Mouse (Mus musculus): ENCODE measurements around the gene Fam76b. TPM values are rescaled to one million over a fixed set of nuclear protein-coding genes. Genes with fewer than 3 reads are reported as not detected.

Fam76b gene
- total RNA-seq, 4 experiments from 2014 or later: 13.6 to 32.3 (median 28.2) TPM

DNA sequence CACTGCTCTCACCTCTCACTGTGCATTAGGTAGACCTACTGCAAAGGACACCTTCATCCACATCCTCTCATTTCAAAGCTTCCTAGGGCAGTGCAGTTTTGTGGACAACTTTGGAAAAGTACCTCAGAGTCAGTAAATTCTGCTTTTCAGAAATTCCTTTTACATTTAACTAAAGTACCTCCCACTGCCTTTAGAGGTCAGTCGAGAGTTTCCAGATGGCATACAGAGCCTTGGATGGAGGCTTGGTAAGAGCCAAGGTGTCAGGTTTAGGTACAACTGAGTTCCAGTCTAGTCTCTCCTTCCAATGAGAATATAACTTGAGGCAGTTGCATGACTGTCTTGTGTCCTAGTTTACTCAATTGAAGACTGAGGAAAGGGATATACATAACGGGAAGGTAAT, 46.8 kb downstream of the Fam76b start:
- DNase-seq: no peak

DNA sequence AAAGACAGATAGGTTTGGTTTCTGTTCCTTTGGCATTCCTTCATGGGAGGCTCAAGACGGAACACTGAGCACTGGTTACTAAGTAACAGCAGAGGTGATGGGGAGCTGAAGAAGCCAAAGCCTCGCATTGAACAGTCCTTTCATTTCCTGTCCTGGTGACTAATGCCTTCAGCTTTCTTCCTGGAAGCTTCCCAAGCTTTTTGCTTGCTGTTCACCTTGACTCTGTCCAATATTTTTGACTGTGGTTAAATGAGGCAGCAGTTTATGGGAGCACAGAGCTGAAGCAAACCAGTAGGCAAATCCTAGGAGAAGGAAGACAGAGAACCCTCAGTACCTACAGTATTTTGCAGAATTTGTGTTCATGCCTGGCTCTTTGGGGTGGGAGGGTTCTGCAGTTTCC, 47.8 kb downstream of the Fam76b start:
- DNase-seq: no peak

DNA sequence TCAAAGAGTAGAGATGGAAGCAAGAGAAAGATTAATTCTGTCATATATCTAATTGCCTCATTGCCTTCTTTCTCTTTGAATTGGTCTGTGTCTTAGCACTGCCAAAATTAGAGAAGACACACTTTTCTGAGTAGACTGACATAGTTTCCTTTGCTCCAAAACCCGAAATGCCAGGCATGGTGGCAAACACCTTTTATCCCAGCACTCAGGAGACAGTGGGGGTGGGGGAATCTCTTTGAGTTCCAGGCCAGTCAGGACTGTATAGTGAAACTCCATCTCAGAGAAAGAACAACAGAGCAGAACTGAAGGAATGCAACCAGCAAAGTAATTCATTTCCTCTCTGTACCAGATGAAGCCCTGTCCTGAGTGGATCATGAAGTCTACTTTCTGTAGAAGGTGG, 53.2 kb downstream of the Fam76b start:
- no peak for DNase-seq

DNA sequence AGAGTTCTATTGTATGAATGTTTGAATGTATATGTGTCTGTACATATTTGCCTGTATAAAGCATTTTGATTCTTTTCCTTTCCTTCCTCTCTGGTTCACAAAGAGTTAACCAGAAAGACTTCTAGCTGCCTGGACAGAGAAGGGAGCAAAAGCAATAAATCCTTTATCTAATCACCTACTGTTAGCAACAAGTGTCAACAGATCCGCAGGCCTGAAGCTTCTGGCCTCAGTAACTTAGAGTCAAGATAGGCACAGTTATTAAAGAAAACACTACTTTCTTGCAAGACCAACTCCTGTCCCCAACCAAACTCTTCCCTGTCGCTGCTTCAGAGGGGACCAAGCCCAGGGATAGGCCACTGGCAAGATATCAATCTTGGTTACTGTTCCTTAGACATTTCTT, 55.0 kb downstream of the Fam76b start:
- no peak for DNase-seq

DNA sequence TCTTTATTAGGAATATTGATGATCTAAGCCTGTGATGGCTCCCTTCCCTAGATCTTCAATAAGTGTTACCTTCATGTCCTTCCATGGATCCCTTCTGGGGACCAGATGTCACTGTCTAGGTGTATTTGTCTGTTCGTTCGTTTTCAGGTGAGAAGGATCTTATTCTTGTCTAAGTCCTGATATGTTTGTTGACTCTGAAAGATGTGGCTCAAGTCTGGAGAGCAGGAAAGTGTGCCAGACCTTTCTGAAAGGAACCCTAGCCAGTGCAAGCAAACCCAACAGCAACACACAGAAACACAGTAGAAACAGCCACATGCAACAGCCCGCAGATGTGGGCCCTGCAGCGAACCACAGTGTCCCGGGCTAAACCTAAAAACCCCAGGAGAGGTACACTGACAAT, 61.5 kb downstream of the Fam76b start:
- DNase-seq: no peak

DNA sequence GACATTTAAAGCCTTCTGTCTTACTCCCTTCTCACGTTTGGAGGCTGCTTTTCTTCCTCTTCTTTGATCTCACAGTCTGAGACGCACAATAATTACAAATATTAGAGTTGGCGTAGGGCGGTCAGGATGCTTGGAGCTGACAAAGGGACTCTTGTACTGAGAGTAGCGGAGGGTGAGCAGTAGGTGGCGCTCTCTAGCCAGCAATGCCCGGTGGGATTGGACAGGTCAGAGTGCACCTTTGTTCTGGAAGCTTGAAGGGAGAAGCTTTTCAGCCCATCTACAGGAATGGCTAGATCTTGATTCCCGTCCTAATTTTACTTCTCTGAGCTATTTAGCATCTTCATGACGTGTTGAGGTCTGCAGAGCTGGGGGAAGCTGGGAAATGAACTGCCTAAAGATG, 62.1 kb downstream of the Fam76b start:
- DNase-seq: peak; percentile 50

DNA sequence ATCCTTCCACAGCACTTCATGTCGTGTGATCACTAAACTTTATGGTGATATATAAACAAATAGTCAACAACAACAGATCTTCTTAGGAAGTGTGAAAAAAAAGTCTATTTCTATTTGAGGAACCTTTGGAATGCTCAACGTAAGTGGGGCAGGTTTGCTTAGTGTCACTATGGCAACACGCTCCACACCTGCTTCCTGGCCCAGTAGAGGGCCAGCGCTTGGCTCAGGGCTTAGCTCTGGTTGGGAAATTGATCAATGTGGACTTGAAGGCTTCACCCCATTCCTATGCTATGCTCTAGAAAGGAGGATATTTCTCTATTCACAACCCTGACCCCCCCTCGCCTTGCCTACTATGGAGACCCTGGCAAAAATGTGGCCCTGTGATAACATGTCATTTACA, 62.7 kb downstream of the Fam76b start:
- DNase-seq: no peak

DNA sequence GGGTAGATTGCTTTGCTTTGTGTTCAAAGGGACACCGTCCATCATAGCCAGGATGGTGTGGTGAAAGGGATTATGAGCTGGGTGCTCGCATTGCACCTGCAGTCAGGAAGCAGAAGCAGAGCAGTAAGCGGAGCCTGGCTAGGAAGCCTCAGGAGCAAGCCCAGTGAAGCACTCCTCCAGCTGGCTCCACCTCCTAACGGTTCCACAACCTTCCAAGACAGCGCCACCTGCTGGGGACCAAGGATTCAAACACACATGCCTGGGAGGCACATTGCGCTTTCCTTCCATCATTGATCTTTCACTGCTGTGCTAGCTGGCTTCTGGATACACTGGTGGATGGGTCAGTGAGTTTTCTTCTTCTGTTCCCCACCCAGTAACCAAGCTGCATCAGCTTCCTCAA, 64.4 kb downstream of the Fam76b start:
- DNase-seq: no peak

DNA sequence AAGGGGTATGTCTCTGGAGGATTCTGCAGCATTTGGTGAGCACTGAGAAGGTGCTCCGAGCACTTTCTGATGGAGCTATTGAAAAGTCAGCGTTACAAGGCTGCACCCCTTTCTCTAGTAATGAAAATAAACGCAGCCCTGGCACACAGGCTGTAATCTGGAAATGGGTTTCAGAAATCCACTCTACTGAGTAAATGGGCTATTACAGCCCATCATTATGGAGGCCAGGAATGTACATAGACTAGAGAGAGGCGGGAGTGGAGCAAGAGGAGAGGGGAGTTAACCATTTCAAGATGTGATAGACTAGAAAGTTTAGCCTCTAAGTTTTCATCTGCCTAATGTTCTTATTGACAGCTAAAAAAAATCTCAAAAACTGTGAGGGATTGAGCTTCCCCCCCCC, 65.5 kb downstream of the Fam76b start:
- no peak for DNase-seq

DNA sequence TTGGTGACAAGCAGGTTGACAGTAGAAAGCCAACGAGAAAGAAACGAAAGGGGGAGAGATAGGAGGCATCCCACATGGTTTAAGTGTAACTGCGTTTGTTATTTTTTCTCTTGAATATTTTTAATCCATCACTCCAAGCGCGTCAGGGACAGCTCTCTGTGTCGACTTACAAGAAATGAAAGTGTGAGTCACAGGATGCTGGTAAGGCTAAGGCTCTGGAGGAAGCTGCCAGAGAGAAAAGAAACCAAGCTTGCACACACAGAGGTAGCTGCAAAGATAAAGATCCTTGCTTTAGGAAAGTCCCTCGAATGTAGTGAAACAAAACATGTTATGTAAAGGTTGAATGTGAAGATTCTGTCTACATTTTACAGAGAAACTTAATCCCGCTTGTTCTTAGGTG, 67.0 kb downstream of the Fam76b start:
- DNase-seq: no peak

DNA sequence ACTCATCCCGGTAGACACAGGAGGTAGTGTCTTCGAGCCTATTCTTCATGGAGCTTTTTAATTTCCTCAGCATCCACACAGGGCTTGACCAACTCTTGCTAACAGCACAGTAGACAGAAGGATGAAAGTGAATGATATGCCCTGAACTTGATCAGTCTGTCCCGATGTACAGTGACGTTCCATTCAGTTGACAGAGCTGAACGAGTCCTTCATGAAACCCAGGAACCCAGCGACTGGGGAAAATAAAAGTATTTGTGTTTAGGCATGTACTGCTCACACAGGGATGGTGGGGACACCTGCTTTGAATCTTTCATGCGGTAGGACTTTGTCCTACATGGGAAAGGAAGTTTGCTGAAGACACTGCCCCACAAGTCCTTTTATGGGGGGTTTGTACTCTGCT, 67.4 kb downstream of the Fam76b start:
- DNase-seq: no peak

DNA sequence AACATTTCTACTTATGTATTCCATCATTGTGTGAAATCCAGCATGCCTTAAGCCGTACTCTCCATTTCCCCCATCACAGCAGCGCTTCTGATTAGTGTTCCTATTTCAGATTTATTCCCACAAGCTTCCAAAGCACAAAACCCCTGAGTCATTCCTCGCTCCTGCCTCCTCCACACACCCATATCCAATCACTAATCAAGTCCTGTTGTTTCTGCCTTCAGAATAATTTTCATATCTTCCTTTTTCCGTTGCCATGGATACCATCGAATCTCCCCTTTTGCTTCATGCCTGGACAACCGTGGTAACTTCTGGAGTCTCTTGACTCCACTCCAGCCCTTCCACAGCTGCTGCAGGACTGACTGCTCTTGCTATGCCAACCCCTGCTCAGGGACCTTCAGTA, 68.5 kb downstream of the Fam76b start:
- DNase-seq: no peak

DNA sequence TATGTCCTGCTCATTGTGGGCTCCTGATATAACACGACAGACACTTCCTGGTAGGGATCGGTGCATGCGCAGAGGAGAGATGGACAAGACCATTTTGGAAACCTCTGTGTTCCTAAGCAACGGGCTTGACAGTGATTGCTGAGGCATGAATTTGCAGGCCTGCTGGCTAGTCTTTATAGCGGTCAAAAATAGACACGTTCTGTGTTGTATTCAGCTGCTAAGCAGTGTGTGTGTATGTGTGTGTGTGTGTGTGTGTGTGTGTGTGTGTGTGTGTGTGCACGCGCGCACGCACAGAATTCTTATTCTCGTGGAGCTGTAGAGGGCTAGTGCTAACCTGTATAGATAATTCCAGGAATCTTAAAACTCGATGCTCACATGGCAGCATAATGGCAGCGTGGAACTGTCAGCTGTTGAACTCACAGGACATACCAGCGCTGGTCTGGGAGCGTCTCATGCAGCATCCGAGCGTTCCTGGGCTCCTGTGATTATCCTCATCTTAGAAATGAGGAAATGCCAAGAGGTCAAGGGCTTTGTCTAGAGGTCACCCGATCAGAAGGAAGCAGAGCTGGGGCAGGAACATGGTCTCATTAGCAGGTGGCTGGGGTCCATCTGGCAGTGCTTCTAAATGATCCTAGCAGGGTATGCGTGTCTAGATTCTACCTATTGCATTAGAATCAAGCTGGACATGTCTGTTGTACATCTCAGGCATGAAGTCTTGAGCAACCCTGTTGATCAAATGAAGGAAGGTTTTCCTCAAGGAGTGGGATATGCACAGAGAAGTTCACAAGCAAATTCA, 71.2 kb downstream of the Fam76b start:
- DNase-seq: no peak

DNA sequence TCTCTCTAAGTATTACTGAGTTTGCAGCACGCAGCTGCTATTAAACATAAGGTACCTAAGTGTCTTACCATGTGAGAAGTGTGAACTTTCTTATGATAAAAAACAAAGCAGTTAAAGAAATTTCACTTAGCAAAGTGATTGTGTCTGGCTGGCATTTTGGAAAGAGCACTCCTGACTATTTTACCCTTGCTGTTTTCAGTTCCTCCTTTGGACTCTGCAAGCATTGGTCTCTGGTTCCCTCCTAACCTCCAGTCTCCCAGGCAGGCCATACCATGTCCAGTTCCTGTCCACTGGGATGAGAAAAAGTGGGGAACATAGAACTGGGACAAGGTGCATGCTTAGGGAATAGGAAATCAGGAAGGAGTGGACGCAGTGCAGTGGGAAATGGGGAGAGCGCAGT, 74.5 kb downstream of the Fam76b start:
- DNase-seq: no peak

DNA sequence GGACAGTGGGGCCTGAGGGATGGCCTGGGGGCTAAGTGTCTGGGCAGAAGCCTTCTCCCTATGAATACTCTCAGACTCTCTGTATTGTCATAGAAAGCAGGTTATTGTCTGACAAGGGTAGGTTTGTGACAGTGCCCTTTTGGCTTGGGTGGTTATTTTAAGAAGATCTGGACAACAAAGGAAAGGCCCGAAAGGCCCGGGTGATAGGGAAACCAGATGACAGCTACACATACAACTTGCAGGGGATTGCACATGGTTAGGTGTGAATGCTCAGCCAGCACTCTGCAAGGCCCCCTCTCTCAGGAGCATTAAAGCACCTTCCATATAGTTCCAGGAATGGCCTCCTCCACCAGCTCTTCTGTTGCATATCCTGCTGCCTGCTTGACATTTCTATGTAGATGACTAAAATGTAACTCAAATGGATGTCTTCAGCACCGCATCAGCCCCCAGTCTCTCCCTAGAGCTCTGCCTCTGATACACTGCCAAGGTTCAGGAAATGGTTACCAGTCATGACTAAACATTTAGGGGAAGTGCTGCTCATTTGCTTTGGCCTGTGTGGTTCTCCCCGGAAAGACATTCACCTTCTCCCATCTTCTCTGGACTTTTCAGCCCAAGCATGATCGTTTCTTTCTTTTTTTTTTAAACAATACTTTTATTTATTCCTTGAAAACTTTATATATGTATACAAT, 76.7 kb downstream of the Fam76b start:
- DNase-seq: no peak

Other genes with a start within 250 kb of the Fam76b start
- 10 to 100 TPM; 56.2 to 64.3 (median 62.2) TPM for gene Mtmr2, start 79.3 kb upstream of the Fam76b start, total RNA-seq (2022)
- 10 to 100 TPM; 17.4 to 27.2 (median 22.6) TPM for gene Cep57, start 609 bp upstream of the Fam76b start, total RNA-seq (2022)